Mouse (Mus musculus): ENCODE data around the gene Cenpa. TPM values are rescaled to one million over a fixed set of nuclear protein-coding genes. Genes with fewer than 3 reads are reported as not detected.
"Not testable (repeated sequence)": the region's sequence is repeated elsewhere in the genome, so short reads cannot be mapped to it uniquely, and the experiment has no call there.

Cenpa gene
- polyA plus RNA-seq, 1 experiment from 2014 or later: 160 TPM

- Histone ChIP-seq H3K4me3 (ENCODE audit: low read depth, low read length) (peak overlapping the region; percentile 94), H3K9ac (ENCODE audit: low read depth, low read length) (peak overlapping the region; percentile 95), H3K27ac (ENCODE audit: low read length) (peak overlapping the region; percentile 86), H3K4me2 (ENCODE audit: low read depth, low read length) (peak overlapping the region; percentile 63), H3K27me3 (ENCODE audit: control insufficient read depth, insufficient read depth, low read depth, low read length) (no peaks in the 10 kb centered on the region), H3K4me1 (ENCODE audit: control insufficient read depth, low read depth, low read length) (peaks cover 23% of the 10 kb centered on the region), H3K36me3 (ENCODE audit: control insufficient read depth, insufficient read depth) (peaks cover 36% of the 10 kb centered on the region), H3K9me3 (replicated peaks; ENCODE audit: control insufficient read depth, low read length) (no peaks in the 10 kb centered on the region)
- no peak for ATAC-seq (ENCODE audit: low read depth)
- under 1% methylated on average over 13 of the region's 13 CpGs for WGBS (ENCODE audit: insufficient replicate concordance)
Measured at GRCm38 (mm10) chr5:30667215-30667614, 638 bp downstream of the Cenpa start.

GRCm38 (mm10) chr5:30667686-30668085, 1.1 kb downstream of the Cenpa start:
- Histone ChIP-seq H3K4me3 (ENCODE audit: low read depth, low read length) (peak overlapping the region; percentile 94), H3K27ac (ENCODE audit: low read length) (peak overlapping the region; percentile 86), H3K9ac (ENCODE audit: low read depth, low read length) (peak overlapping the region; percentile 95), H3K36me3 (ENCODE audit: control insufficient read depth, insufficient read depth) (peaks cover 41% of the 10 kb centered on the region), H3K4me2 (ENCODE audit: low read depth, low read length) (peak overlapping the region; percentile 63), H3K9me3 (replicated peaks; ENCODE audit: control insufficient read depth, low read length) (no peaks in the 10 kb centered on the region), H3K27me3 (ENCODE audit: control insufficient read depth, insufficient read depth, low read depth, low read length) (no peaks in the 10 kb centered on the region), H3K4me1 (ENCODE audit: control insufficient read depth, low read depth, low read length) (peaks cover 23% of the 10 kb centered on the region)
- WGBS (ENCODE audit: insufficient replicate concordance): 1% methylated on average over 3 of the region's 3 CpGs
- ATAC-seq (ENCODE audit: low read depth): no peak

- WGBS (ENCODE audit: insufficient replicate concordance): 88% methylated on average over 9 of the region's 9 CpGs
- peak overlapping the region; percentile 94 for H3K4me3 ChIP-seq (ENCODE audit: low read depth, low read length)
- no peak overlapping the region for H3K27ac ChIP-seq (ENCODE audit: low read length)
- no peak for ATAC-seq (ENCODE audit: low read depth)
- H3K9ac ChIP-seq (ENCODE audit: low read depth, low read length): peak overlapping the region; percentile 46
- H3K4me1 ChIP-seq (ENCODE audit: control insufficient read depth, low read depth, low read length): peaks cover 23% of the 10 kb centered on the region
- peaks cover 52% of the 10 kb centered on the region for H3K36me3 ChIP-seq (ENCODE audit: control insufficient read depth, insufficient read depth)
- no peaks in the 10 kb centered on the region for H3K9me3 ChIP-seq (replicated peaks; ENCODE audit: control insufficient read depth, low read length)
- H3K4me2 ChIP-seq (ENCODE audit: low read depth, low read length): peak overlapping the region; percentile 63
- no peaks in the 10 kb centered on the region for H3K27me3 ChIP-seq (ENCODE audit: control insufficient read depth, insufficient read depth, low read depth, low read length)
Measured at GRCm38 (mm10) chr5:30668637-30669495, 2.3 kb downstream of the Cenpa start.

GRCm38 (mm10) chr5:30669496-30669830, 2.9 kb downstream of the Cenpa start:
- Histone ChIP-seq H3K36me3 (ENCODE audit: control insufficient read depth, insufficient read depth) (peaks cover 58% of the 10 kb centered on the region), H3K4me2 (ENCODE audit: low read depth, low read length) (peak overlapping the region; percentile 63), H3K9ac (ENCODE audit: low read depth, low read length) (no peak overlapping the region), H3K4me3 (ENCODE audit: low read depth, low read length) (peak overlapping the region; percentile 4; the same call in 1 of the 2 replicates), H3K4me1 (ENCODE audit: control insufficient read depth, low read depth, low read length) (peaks cover 23% of the 10 kb centered on the region), H3K9me3 (replicated peaks; ENCODE audit: control insufficient read depth, low read length) (no peaks in the 10 kb centered on the region), H3K27ac (ENCODE audit: low read length) (no peak overlapping the region), H3K27me3 (ENCODE audit: control insufficient read depth, insufficient read depth, low read depth, low read length) (no peaks in the 10 kb centered on the region)
- WGBS (ENCODE audit: insufficient replicate concordance): 47% methylated on average over 3 of the region's 3 CpGs
- no peak for ATAC-seq (ENCODE audit: low read depth)

- 76% methylated on average over 7 of the region's 7 CpGs for WGBS (ENCODE audit: insufficient replicate concordance)
- H3K27ac ChIP-seq (ENCODE audit: low read length): no peak overlapping the region
- H3K4me3 ChIP-seq (ENCODE audit: low read depth, low read length): no peak overlapping the region
- no peaks in the 10 kb centered on the region for H3K9me3 ChIP-seq (replicated peaks; ENCODE audit: control insufficient read depth, low read length)
- peaks cover 23% of the 10 kb centered on the region for H3K4me1 ChIP-seq (ENCODE audit: control insufficient read depth, low read depth, low read length)
- no peak overlapping the region for H3K9ac ChIP-seq (ENCODE audit: low read depth, low read length)
- no peak for ATAC-seq (ENCODE audit: low read depth)
- H3K36me3 ChIP-seq (ENCODE audit: control insufficient read depth, insufficient read depth): peaks cover 63% of the 10 kb centered on the region
- no peak overlapping the region for H3K4me2 ChIP-seq (ENCODE audit: low read depth, low read length)
- no peaks in the 10 kb centered on the region for H3K27me3 ChIP-seq (ENCODE audit: control insufficient read depth, insufficient read depth, low read depth, low read length)
Measured at GRCm38 (mm10) chr5:30670091-30670490, 3.5 kb downstream of the Cenpa start.

- ATAC-seq (ENCODE audit: low read depth): peak; percentile 61; the same call in 1 of the 2 replicates
- Histone ChIP-seq H3K27me3 (ENCODE audit: control insufficient read depth, insufficient read depth, low read depth, low read length) (no peaks in the 10 kb centered on the region), H3K9me3 (replicated peaks; ENCODE audit: control insufficient read depth, low read length) (no peaks in the 10 kb centered on the region), H3K4me1 (ENCODE audit: control insufficient read depth, low read depth, low read length) (peaks cover 11% of the 10 kb centered on the region), H3K36me3 (ENCODE audit: control insufficient read depth, insufficient read depth) (peaks cover 63% of the 10 kb centered on the region), H3K27ac (ENCODE audit: low read length) (peak overlapping the region; percentile 27; the same call in 1 of the 2 replicates), H3K4me3 (ENCODE audit: low read depth, low read length) (no peak overlapping the region), H3K9ac (ENCODE audit: low read depth, low read length) (no peak overlapping the region), H3K4me2 (ENCODE audit: low read depth, low read length) (no peak overlapping the region)
- WGBS (ENCODE audit: insufficient replicate concordance): 82% methylated on average over 7 of the region's 7 CpGs
Measured at GRCm38 (mm10) chr5:30674001-30674400, 7.4 kb downstream of the Cenpa start.

- Histone ChIP-seq H3K27ac (ENCODE audit: low read length) (no peak overlapping the region), H3K9ac (ENCODE audit: low read depth, low read length) (no peak overlapping the region), H3K4me3 (ENCODE audit: low read depth, low read length) (no peak overlapping the region), H3K4me1 (ENCODE audit: control insufficient read depth, low read depth, low read length) (no peaks in the 10 kb centered on the region; the same call in 1 of the 2 replicates), H3K4me2 (ENCODE audit: low read depth, low read length) (no peak overlapping the region), H3K36me3 (ENCODE audit: control insufficient read depth, insufficient read depth) (peaks cover 38% of the 10 kb centered on the region), H3K27me3 (ENCODE audit: control insufficient read depth, insufficient read depth, low read depth, low read length) (no peaks in the 10 kb centered on the region), H3K9me3 (replicated peaks; ENCODE audit: control insufficient read depth, low read length) (no peaks in the 10 kb centered on the region)
- WGBS (ENCODE audit: insufficient replicate concordance): 85% methylated on average over 7 of the region's 7 CpGs
- no peak for ATAC-seq (ENCODE audit: low read depth)
Measured at GRCm38 (mm10) chr5:30676800-30677199, 10.2 kb downstream of the Cenpa start.

- not testable (repeated sequence) for ATAC-seq (ENCODE audit: low read depth); H3K9me3 ChIP-seq (replicated peaks; ENCODE audit: control insufficient read depth, low read length); H3K4me3 ChIP-seq (ENCODE audit: low read depth, low read length); H3K27ac ChIP-seq (ENCODE audit: low read length); H3K27me3 ChIP-seq (ENCODE audit: control insufficient read depth, insufficient read depth, low read depth, low read length); H3K9ac ChIP-seq (ENCODE audit: low read depth, low read length); H3K4me1 ChIP-seq (ENCODE audit: control insufficient read depth, low read depth, low read length); H3K4me2 ChIP-seq (ENCODE audit: low read depth, low read length)
- H3K36me3 ChIP-seq (ENCODE audit: control insufficient read depth, insufficient read depth): peaks cover 25% of the 10 kb centered on the region
- 83% methylated on average over 3 of the region's 3 CpGs for WGBS (ENCODE audit: insufficient replicate concordance)
Measured at GRCm38 (mm10) chr5:30678069-30678468, 11.5 kb downstream of the Cenpa start.

GRCm38 (mm10) chr5:30678722-30679296, 12.2 kb downstream of the Cenpa start:
- peaks cover 18% of the 10 kb centered on the region for H3K36me3 ChIP-seq (ENCODE audit: control insufficient read depth, insufficient read depth)

More at GRCm38 (mm10) chr5:30678722-30679296, 12.2 kb downstream of the Cenpa start:
- no peak overlapping the region for H3K27ac ChIP-seq (ENCODE audit: low read length)
- no peak overlapping the region for H3K4me3 ChIP-seq (ENCODE audit: low read depth, low read length)
- no peak overlapping the region for H3K9ac ChIP-seq (ENCODE audit: low read depth, low read length)
- no peak overlapping the region for H3K4me2 ChIP-seq (ENCODE audit: low read depth, low read length)
- H3K9me3 ChIP-seq (replicated peaks; ENCODE audit: control insufficient read depth, low read length): no peaks in the 10 kb centered on the region
- H3K27me3 ChIP-seq (ENCODE audit: control insufficient read depth, insufficient read depth, low read depth, low read length): no peaks in the 10 kb centered on the region
- WGBS (ENCODE audit: insufficient replicate concordance): 81% methylated on average over 4 of the region's 4 CpGs
- H3K4me1 ChIP-seq (ENCODE audit: control insufficient read depth, low read depth, low read length): no peaks in the 10 kb centered on the region; the same call in 1 of the 2 replicates
- no peak for ATAC-seq (ENCODE audit: low read depth)

Data from liver, embryonic 16.5 days (tissue).